Mouse (Mus musculus): ENCODE measurements around the gene Galnt3. TPM values are rescaled to one million over a fixed set of nuclear protein-coding genes. Genes with fewer than 3 reads are reported as not detected.

Galnt3 gene
- polyA plus RNA-seq, 1 experiment from 2014 or later = 12.4 TPM

- no peak for TF ChIP-seq CTCF (IDR thresholded peaks at IDR 0.05; ENCODE audit: low read depth)
- Histone ChIP-seq H3K27ac (ENCODE audit: low read depth) (no peak overlapping the region), H3K4me1 (ENCODE audit: insufficient read depth) (0 out of 2 replicates have a peak, but pooled peaks cover 4% of the 10 kb centered on the region), H3K27me3 (ENCODE audit: insufficient read depth, low read length) (no peaks in the 10 kb centered on the region), H3K36me3 (ENCODE audit: insufficient read depth) (no peaks in the 10 kb centered on the region), H3K9me3 (ENCODE audit: low read depth, low read length) (no peaks in the 10 kb centered on the region), H3K9ac (no peak overlapping the region), H3K4me3 (ENCODE audit: low read depth, low read length) (no peak overlapping the region), H3K4me2 (no peak overlapping the region)
- 40% methylated on average over 5 of the region's 5 CpGs for WGBS
- no peak for DNase-seq
- ATAC-seq (ENCODE audit: insufficient read depth) = no peak
Observed at GRCm38 (mm10) chr2:66091296-66091695, 33.5 kb downstream of the Galnt3 start.

GRCm38 (mm10) chr2:66081876-66082275 lies 42.9 kb downstream of the Galnt3 start:
- Histone ChIP-seq H3K27me3 (ENCODE audit: insufficient read depth, low read length) (no peaks in the 10 kb centered on the region), H3K36me3 (ENCODE audit: insufficient read depth) (no peaks in the 10 kb centered on the region), H3K4me1 (ENCODE audit: insufficient read depth) (no peaks in the 10 kb centered on the region), H3K9me3 (ENCODE audit: low read depth, low read length) (no peaks in the 10 kb centered on the region), H3K4me3 (ENCODE audit: low read depth, low read length) (no peak overlapping the region), H3K27ac (ENCODE audit: low read depth) (no peak overlapping the region), H3K4me2 (no peak overlapping the region), H3K9ac (no peak overlapping the region)
- DNase-seq (peak; percentile 51), ATAC-seq (ENCODE audit: insufficient read depth) (no peak)
- 62% methylated on average over 4 of the region's 4 CpGs for WGBS
- TF ChIP-seq CTCF (IDR thresholded peaks at IDR 0.05; ENCODE audit: low read depth) = no peak

- no peak overlapping the region for H3K4me3 ChIP-seq (ENCODE audit: low read depth, low read length)
- H3K9ac ChIP-seq = no peak overlapping the region
- no peak overlapping the region for H3K27ac ChIP-seq (ENCODE audit: low read depth)
- no peaks in the 10 kb centered on the region for H3K27me3 ChIP-seq (ENCODE audit: insufficient read depth, low read length)
- ATAC-seq (ENCODE audit: insufficient read depth) = no peak
- no peaks in the 10 kb centered on the region for H3K9me3 ChIP-seq (ENCODE audit: low read depth, low read length)
- H3K36me3 ChIP-seq (ENCODE audit: insufficient read depth) = no peaks in the 10 kb centered on the region
- no peak for DNase-seq
- H3K4me2 ChIP-seq = no peak overlapping the region
- TF ChIP-seq CTCF (IDR thresholded peaks at IDR 0.05; ENCODE audit: low read depth) = no peak
- no peaks in the 10 kb centered on the region for H3K4me1 ChIP-seq (ENCODE audit: insufficient read depth)
- WGBS = 92% methylated on average over 2 of the region's 2 CpGs
Observed at GRCm38 (mm10) chr2:66080731-66081130, 44.1 kb downstream of the Galnt3 start.

GRCm38 (mm10) chr2:66069454-66069853 lies 55.3 kb downstream of the Galnt3 start:
- no peak for TF ChIP-seq CTCF (IDR thresholded peaks at IDR 0.05; ENCODE audit: low read depth)
- Histone ChIP-seq H3K4me2 (no peak overlapping the region), H3K4me3 (ENCODE audit: low read depth, low read length) (no peak overlapping the region), H3K9me3 (ENCODE audit: low read depth, low read length) (no peaks in the 10 kb centered on the region), H3K27ac (ENCODE audit: low read depth) (no peak overlapping the region), H3K4me1 (ENCODE audit: insufficient read depth) (no peaks in the 10 kb centered on the region), H3K36me3 (ENCODE audit: insufficient read depth) (no peaks in the 10 kb centered on the region), H3K9ac (no peak overlapping the region), H3K27me3 (ENCODE audit: insufficient read depth, low read length) (no peaks in the 10 kb centered on the region)
- 34% methylated on average over 6 of the region's 6 CpGs for WGBS
- ATAC-seq (ENCODE audit: insufficient read depth) = no peak; the same call in 1 of the 2 replicates
- peak; percentile 25 for DNase-seq

GRCm38 (mm10) chr2:66063291-66063690 lies 61.5 kb downstream of the Galnt3 start:
- DNase-seq (no peak), ATAC-seq (ENCODE audit: insufficient read depth) (no peak)
- no peak overlapping the region for H3K4me3 ChIP-seq (ENCODE audit: low read depth, low read length)

GRCm38 (mm10) chr2:66044405-66045089 lies 80.2 kb downstream of the Galnt3 start:
- DNase-seq (no peak), ATAC-seq (ENCODE audit: insufficient read depth) (no peak)
- no peaks in the 10 kb centered on the region for H3K4me1 ChIP-seq (ENCODE audit: insufficient read depth)
- no peak for TF ChIP-seq CTCF (IDR thresholded peaks at IDR 0.05; ENCODE audit: low read depth)
- no peak overlapping the region for H3K4me2 ChIP-seq
- WGBS = 87% methylated on average over 12 of the region's 12 CpGs
- H3K9ac ChIP-seq = no peak overlapping the region
- no peak overlapping the region for H3K4me3 ChIP-seq (ENCODE audit: low read depth, low read length)
- H3K36me3 ChIP-seq (ENCODE audit: insufficient read depth) = no peaks in the 10 kb centered on the region
- H3K9me3 ChIP-seq (ENCODE audit: low read depth, low read length) = no peaks in the 10 kb centered on the region
- H3K27ac ChIP-seq (ENCODE audit: low read depth) = no peak overlapping the region
- H3K27me3 ChIP-seq (ENCODE audit: insufficient read depth, low read length) = no peaks in the 10 kb centered on the region

More at GRCm38 (mm10) chr2:66063291-66063690, 61.5 kb downstream of the Galnt3 start:
- no peak for TF ChIP-seq CTCF (IDR thresholded peaks at IDR 0.05; ENCODE audit: low read depth)
- Histone ChIP-seq H3K36me3 (ENCODE audit: insufficient read depth) (no peaks in the 10 kb centered on the region), H3K4me2 (no peak overlapping the region), H3K9me3 (ENCODE audit: low read depth, low read length) (no peaks in the 10 kb centered on the region), H3K27ac (ENCODE audit: low read depth) (no peak overlapping the region), H3K4me1 (ENCODE audit: insufficient read depth) (no peaks in the 10 kb centered on the region), H3K9ac (no peak overlapping the region), H3K27me3 (ENCODE audit: insufficient read depth, low read length) (no peaks in the 10 kb centered on the region)
- 85% methylated on average over 10 of the region's 10 CpGs for WGBS

GRCm38 (mm10) chr2:66043441-66044404 lies 81.1 kb downstream of the Galnt3 start:
- ATAC-seq (ENCODE audit: insufficient read depth) = no peak
- 66% methylated on average over 17 of the region's 17 CpGs for WGBS
- Histone ChIP-seq H3K4me1 (ENCODE audit: insufficient read depth) (no peaks in the 10 kb centered on the region), H3K4me3 (ENCODE audit: low read depth, low read length) (no peak overlapping the region), H3K27me3 (ENCODE audit: insufficient read depth, low read length) (no peaks in the 10 kb centered on the region), H3K36me3 (ENCODE audit: insufficient read depth) (no peaks in the 10 kb centered on the region), H3K27ac (ENCODE audit: low read depth) (no peak overlapping the region), H3K9me3 (ENCODE audit: low read depth, low read length) (no peaks in the 10 kb centered on the region), H3K9ac (no peak overlapping the region), H3K4me2 (no peak overlapping the region)
- DNase-seq = no peak
- no peak for TF ChIP-seq CTCF (IDR thresholded peaks at IDR 0.05; ENCODE audit: low read depth)

All from lung, embryonic 14.5 days (tissue).